Mouse (Mus musculus): ENCODE results near the gene Exoc2. TPM values are rescaled to one million over a fixed set of nuclear protein-coding genes. Genes with fewer than 3 reads are reported as not detected.

Exoc2 gene
- polyA plus RNA-seq, 1 experiment, result 0.41 TPM

DNA sequence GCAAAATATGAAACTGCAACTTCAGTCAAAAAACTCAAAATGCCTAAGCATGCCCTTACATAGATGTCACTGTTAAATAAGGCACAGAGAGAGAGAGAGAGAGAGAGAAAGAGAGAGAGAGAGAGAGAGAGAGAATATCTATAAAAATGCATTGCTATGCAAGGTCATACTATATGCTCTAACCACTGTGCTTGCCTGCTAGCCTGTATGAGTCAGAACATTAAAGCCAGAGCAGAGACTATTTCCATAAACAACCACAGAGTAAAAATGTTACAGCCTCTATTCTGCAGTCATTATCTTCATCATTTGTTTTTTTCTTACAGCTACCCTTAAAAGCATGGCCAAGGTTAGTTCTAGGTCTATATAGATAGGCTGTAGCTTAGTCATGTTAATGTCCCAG lies 60.1 kb downstream of the Exoc2 start:
- Histone ChIP-seq H3K27me3 (ENCODE audit: control insufficient read depth) (no peaks in the 10 kb centered on the region), H3K9me3 (ENCODE audit: control insufficient read depth, low read length) (no peaks in the 10 kb centered on the region), H3K36me3 (ENCODE audit: control insufficient read depth) (peaks cover 18% of the 10 kb centered on the region), H3K4me1 (ENCODE audit: control insufficient read depth) (peaks cover 7% of the 10 kb centered on the region; the same call in 1 of the 2 replicates), H3K4me3 (replicated peaks) (no peak overlapping the region)
- TF ChIP-seq TAL1 (IDR thresholded peaks at IDR 0.05; ENCODE audit: low read length) (no peak), GATA1 (IDR thresholded peaks at IDR 0.05; ENCODE audit: low read length) (no peak)

DNA sequence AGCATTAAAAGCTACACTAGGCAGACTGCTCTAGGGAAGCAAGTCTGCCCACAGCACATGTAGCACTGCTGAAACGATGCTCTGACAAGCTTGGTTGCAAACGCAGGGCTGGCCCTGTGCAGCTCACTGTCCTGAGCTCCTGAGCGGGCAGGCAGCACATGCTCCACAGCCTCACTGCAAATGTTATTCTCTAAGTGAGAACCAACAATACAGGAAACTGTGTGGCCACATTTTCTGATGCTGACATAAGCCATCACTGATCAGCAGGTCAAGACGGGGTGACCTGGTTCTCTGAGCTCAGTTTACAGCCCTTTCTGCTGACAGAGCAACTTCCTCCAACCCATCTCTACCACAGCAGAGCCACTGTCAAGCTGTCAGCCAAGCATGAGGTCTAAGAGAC lies 60.9 kb downstream of the Exoc2 start:
- Histone ChIP-seq H3K4me3 (replicated peaks) (no peak overlapping the region), H3K4me1 (ENCODE audit: control insufficient read depth) (peaks cover 7% of the 10 kb centered on the region; the same call in 1 of the 2 replicates), H3K27me3 (ENCODE audit: control insufficient read depth) (no peaks in the 10 kb centered on the region), H3K9me3 (ENCODE audit: control insufficient read depth, low read length) (no peaks in the 10 kb centered on the region), H3K36me3 (ENCODE audit: control insufficient read depth) (peaks cover 21% of the 10 kb centered on the region)
- TF ChIP-seq TAL1 (IDR thresholded peaks at IDR 0.05; ENCODE audit: low read length), result no peak
- TF ChIP-seq GATA1 (IDR thresholded peaks at IDR 0.05; ENCODE audit: low read length), result no peak

DNA sequence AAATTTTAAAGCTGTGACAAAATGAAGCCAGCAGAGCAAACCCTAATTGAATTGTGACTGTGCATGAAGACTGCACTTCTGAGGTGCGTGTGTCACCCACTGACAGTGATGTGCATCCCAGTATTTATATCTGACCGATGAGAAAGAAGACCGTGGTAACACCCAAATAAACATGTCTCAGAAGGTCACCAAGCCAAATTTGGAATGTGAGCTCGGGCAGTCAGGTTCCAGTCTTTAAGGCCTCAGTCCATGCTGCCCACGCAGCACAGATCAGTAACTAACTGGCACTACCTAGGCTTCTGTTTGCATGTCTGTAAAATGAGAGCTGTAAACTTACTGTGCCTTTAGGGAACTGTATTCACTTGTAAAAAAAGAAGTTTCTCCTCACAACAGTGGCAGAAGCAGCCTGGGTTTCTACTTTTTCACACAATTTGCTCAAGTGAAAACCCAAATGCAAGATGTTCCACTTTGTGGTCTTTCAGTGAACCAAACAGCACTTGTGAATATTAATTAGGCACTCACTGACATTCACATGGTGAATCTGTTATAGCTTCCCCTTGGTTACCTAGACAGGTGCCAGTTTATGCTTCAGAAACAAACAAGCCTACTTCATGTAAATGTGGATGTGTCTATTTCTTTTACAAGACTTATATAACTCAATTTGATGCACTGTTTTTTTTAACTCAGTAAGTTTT lies 61.8 kb downstream of the Exoc2 start:
- H3K4me1 ChIP-seq (ENCODE audit: control insufficient read depth), result peaks cover 7% of the 10 kb centered on the region; the same call in 1 of the 2 replicates
- TF ChIP-seq TAL1 (IDR thresholded peaks at IDR 0.05; ENCODE audit: low read length) (no peak), GATA1 (IDR thresholded peaks at IDR 0.05; ENCODE audit: low read length) (no peak)
- H3K4me3 ChIP-seq (replicated peaks), result no peak overlapping the region
- no peaks in the 10 kb centered on the region for H3K27me3 ChIP-seq (ENCODE audit: control insufficient read depth)
- no peaks in the 10 kb centered on the region for H3K9me3 ChIP-seq (ENCODE audit: control insufficient read depth, low read length)
- H3K36me3 ChIP-seq (ENCODE audit: control insufficient read depth), result peaks cover 21% of the 10 kb centered on the region

DNA sequence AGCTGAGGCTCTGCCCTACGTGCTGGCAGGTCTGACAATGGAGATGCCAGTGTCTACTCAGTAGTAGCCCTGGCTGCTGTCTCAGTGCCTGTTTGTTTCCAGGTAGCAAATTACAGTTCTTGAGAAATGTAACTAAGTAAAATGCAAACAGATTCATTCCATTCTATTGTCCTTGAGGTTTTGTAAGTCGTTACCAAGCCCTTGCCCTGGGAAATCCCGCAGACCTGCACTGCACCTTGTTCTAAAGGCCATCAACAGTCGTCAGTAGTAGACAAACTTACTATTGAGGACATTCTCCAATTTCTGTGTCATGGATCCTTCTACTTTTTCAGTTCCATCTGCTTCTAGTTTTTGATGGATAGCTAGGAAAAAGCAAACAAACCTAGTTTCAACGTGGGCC lies 63.0 kb downstream of the Exoc2 start:
- peaks cover 7% of the 10 kb centered on the region; the same call in 1 of the 2 replicates for H3K4me1 ChIP-seq (ENCODE audit: control insufficient read depth)
- H3K4me3 ChIP-seq (replicated peaks), result no peak overlapping the region
- no peaks in the 10 kb centered on the region for H3K27me3 ChIP-seq (ENCODE audit: control insufficient read depth)
- TF ChIP-seq GATA1 (IDR thresholded peaks at IDR 0.05; ENCODE audit: low read length) (no peak), TAL1 (IDR thresholded peaks at IDR 0.05; ENCODE audit: low read length) (no peak)
- no peaks in the 10 kb centered on the region for H3K9me3 ChIP-seq (ENCODE audit: control insufficient read depth, low read length)
- H3K36me3 ChIP-seq (ENCODE audit: control insufficient read depth), result peaks cover 25% of the 10 kb centered on the region

DNA sequence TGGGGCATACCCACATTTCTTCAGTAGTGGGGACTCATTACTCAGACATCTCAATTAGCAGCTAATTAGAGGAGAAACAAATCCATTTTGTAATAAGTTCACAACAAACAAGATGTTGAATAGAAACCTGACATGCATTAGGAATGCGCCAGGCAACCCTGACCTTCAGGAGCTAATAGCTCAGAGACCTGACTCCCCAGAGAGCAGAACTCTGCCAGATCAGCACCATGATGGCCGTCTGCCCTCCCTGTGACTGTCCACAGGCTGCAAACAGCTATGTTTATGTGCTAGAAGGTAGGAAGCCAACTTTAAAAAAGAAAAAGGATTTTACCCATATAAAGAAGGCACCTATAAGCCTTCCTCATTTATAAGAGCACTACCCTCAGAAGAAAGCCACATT lies 71.6 kb downstream of the Exoc2 start:
- no peaks in the 10 kb centered on the region for H3K27me3 ChIP-seq (ENCODE audit: control insufficient read depth)
- H3K36me3 ChIP-seq (ENCODE audit: control insufficient read depth), result peaks cover 47% of the 10 kb centered on the region

DNA sequence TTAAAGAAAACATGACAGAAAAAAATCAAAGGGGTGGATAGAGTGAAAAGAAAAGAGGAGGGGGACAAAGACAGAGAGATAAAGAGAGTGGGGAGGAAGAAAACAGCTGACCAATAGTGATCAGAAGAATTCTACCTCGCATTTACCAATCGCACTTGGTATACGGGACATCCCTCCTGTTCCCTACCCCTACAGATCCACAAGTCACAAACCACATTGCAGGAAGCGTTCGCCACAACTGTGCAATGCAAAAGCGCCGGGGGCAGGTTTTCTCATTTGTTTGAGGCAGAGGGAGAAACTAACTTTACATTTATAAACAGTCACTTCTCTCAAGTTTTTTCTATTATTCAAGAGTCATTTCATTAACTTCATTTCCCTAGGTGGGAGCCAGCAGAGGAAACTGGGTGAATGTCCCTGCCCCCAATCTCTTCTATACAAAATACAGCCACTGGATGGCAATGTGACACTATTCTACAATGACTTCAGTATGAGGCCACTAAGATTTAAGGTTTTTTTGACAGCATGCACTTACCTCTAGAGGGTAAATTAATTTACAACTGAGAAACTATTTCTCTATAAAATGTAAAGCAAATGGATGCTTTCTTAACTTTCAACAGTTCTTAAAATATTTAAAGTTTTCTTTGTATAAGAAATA lies 72.4 kb downstream of the Exoc2 start:
- Histone ChIP-seq H3K9me3 (ENCODE audit: control insufficient read depth, low read length) (no peaks in the 10 kb centered on the region), H3K27me3 (ENCODE audit: control insufficient read depth) (no peaks in the 10 kb centered on the region), H3K4me3 (replicated peaks) (no peak overlapping the region), H3K36me3 (ENCODE audit: control insufficient read depth) (peaks cover 49% of the 10 kb centered on the region), H3K4me1 (ENCODE audit: control insufficient read depth) (no peaks in the 10 kb centered on the region)
- no peak for TF ChIP-seq TAL1 (IDR thresholded peaks at IDR 0.05; ENCODE audit: low read length)

More for the DNA sequence above, 71.6 kb downstream of the Exoc2 start:
- Histone ChIP-seq H3K4me1 (ENCODE audit: control insufficient read depth) (no peaks in the 10 kb centered on the region), H3K9me3 (ENCODE audit: control insufficient read depth, low read length) (no peaks in the 10 kb centered on the region), H3K4me3 (replicated peaks) (no peak overlapping the region)
- TF ChIP-seq GATA1 (IDR thresholded peaks at IDR 0.05; ENCODE audit: low read length), result no peak
- no peak for TF ChIP-seq TAL1 (IDR thresholded peaks at IDR 0.05; ENCODE audit: low read length)

DNA sequence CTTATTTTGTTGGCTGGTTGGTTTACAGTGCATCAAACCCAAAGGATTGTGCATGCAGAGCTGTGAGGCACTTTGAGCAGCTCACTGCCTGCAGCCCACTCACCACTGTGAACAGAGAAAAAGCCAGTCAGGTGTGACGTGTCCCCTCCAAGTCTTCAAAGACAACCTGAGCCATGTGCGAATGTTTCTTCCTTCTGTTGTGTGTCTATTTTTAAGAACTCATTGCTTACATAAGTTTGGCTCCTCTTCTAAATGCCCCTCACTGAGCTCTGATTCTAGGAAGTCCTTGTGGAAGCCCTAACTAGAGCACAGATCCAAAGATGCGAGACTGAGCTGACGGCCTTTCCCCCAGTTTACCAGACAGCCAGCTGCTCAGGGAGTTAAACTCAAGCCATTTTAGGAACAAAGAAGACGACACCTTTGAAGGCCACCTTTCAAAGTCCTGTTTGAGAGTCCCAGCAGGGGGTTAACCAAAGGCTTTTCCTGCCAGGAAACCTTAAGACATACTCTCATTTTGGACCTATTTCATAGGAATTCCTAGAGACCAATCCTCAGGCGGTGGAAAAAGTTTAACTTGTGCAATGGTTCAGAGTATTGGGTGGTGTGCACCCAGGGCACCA lies 79.8 kb downstream of the Exoc2 start:
- TF ChIP-seq TAL1 (IDR thresholded peaks at IDR 0.05; ENCODE audit: low read length), result no peak
- TF ChIP-seq GATA1 (IDR thresholded peaks at IDR 0.05; ENCODE audit: low read length), result no peak
- H3K36me3 ChIP-seq (ENCODE audit: control insufficient read depth), result peaks cover 38% of the 10 kb centered on the region

DNA sequence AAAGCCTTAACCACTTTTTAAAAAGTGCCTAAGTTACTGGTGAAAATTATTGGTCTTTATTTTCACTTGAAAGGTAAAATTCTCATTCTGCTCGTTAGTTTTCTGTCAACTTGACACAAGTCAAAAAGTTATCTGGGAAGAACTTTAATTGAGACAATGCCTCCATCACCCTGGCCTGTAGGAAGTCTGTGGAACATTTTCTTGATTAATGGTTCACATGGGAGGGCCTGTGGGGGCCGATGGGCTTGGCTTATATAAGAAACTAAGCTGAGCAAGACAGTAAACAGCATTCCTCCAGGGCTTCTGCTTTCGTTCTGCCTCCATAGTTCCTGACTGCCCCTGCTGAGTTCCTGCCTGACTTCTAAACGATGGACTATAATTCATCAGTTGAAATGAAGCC lies 81.6 kb downstream of the Exoc2 start:
- TF ChIP-seq TAL1 (IDR thresholded peaks at IDR 0.05; ENCODE audit: low read length) (no peak), GATA1 (IDR thresholded peaks at IDR 0.05; ENCODE audit: low read length) (no peak)
- Histone ChIP-seq H3K9me3 (ENCODE audit: control insufficient read depth, low read length) (no peaks in the 10 kb centered on the region), H3K36me3 (ENCODE audit: control insufficient read depth) (peaks cover 33% of the 10 kb centered on the region), H3K27me3 (ENCODE audit: control insufficient read depth) (no peaks in the 10 kb centered on the region), H3K4me1 (ENCODE audit: control insufficient read depth) (no peaks in the 10 kb centered on the region), H3K4me3 (replicated peaks) (no peak overlapping the region)

More for the DNA sequence above, 79.8 kb downstream of the Exoc2 start:
- Histone ChIP-seq H3K4me1 (ENCODE audit: control insufficient read depth) (no peaks in the 10 kb centered on the region), H3K9me3 (ENCODE audit: control insufficient read depth, low read length) (no peaks in the 10 kb centered on the region), H3K4me3 (replicated peaks) (no peak overlapping the region), H3K27me3 (ENCODE audit: control insufficient read depth) (no peaks in the 10 kb centered on the region)

DNA sequence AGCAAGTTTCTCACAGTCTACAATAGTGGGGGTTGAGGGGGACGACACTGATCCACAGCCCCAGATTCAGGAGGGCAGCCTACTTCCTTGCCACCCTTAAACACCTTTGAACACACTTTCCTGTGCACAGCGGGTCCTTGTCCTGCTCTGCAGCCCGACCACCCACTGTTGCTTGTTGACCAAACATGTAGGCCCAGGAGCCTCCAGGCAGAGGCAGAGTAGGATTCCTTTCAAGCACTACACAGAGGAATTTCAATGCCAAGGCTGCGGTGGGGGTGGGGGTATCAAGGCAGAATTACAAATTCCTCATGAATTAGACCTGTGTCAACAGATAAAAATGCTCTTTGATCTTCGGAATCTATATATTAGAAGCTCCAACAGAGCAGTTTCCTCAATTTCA lies 82.7 kb downstream of the Exoc2 start:
- H3K4me3 ChIP-seq (replicated peaks), result no peak overlapping the region
- H3K4me1 ChIP-seq (ENCODE audit: control insufficient read depth), result no peaks in the 10 kb centered on the region
- no peak for TF ChIP-seq GATA1 (IDR thresholded peaks at IDR 0.05; ENCODE audit: low read length)
- TF ChIP-seq TAL1 (IDR thresholded peaks at IDR 0.05; ENCODE audit: low read length), result no peak
- H3K27me3 ChIP-seq (ENCODE audit: control insufficient read depth), result no peaks in the 10 kb centered on the region
- peaks cover 37% of the 10 kb centered on the region for H3K36me3 ChIP-seq (ENCODE audit: control insufficient read depth)
- no peaks in the 10 kb centered on the region for H3K9me3 ChIP-seq (ENCODE audit: control insufficient read depth, low read length)

Data from erythroblast, embryonic 14.5 days (primary cell).